Mouse (Mus musculus) liver, embryonic 15.5 days (tissue): ENCODE measurements around the gene Glipr1. TPM values are rescaled to one million over a fixed set of nuclear protein-coding genes. Genes with fewer than 3 reads are reported as not detected.
"Not testable (repeated sequence)": the region's sequence is repeated elsewhere in the genome, so short reads cannot be mapped to it uniquely, and the experiment has no call there.

Experiments
- ATAC-seq: fragments of 200-750 bp; cut with Nextera tagmentation; 2 replicates; pipeline ENCODE4 v1.8.0; 2017; ENCODE audit warnings: moderate number of reproducible peaks, mild to moderate bottlenecking, moderate library complexity; ENCODE audit not compliant: insufficient read depth
- H3K27ac ChIP-seq: fragments of 300-500 bp; sonication (generic); replicated peaks from 2 replicates; pipeline ENCODE4 v1.5.1; 2015; ENCODE audit warnings: mild to moderate bottlenecking, inconsistent platforms
- H3K27me3 ChIP-seq: fragments of 300-500 bp; sonication (generic); 2 replicates; pipeline ENCODE4 v1.6.1; 2015; ENCODE audit warnings: mild to moderate bottlenecking, inconsistent platforms
- H3K36me3 ChIP-seq: fragments of 300-500 bp; sonication (generic); replicated peaks from 2 replicates; pipeline ENCODE4 v1.6.1; 2015; ENCODE audit warnings: moderate library complexity, mild to moderate bottlenecking, inconsistent platforms
- H3K4me1 ChIP-seq: fragments of 300-500 bp; sonication (generic); replicated peaks from 2 replicates; pipeline ENCODE4 v1.6.1; 2015; ENCODE audit warnings: inconsistent platforms
- H3K4me2 ChIP-seq: fragments of 300-500 bp; sonication (generic); 2 replicates; pipeline ENCODE4 v1.6.1; 2015; ENCODE audit warnings: moderate library complexity, mild to moderate bottlenecking, inconsistent platforms
- H3K4me3 ChIP-seq: fragments of 300-500 bp; sonication (generic); replicated peaks from 2 replicates; pipeline ENCODE4 v1.5.1; 2015; ENCODE audit warnings: mild to moderate bottlenecking, inconsistent platforms
- H3K9ac ChIP-seq: fragments of 300-500 bp; sonication (generic); 2 replicates; pipeline ENCODE4 v1.6.1; 2015; ENCODE audit warnings: moderate library complexity, mild to moderate bottlenecking, inconsistent platforms
- H3K9me3 ChIP-seq: fragments of 300-500 bp; sonication (generic); replicated peaks from 2 replicates; pipeline ENCODE4 v1.6.1; 2016; ENCODE audit warnings: inconsistent platforms
- WGBS: fragments of 180-500 bp; shearing (Covaris S2); methylation state at CpG from one replicate; pipeline ENCODE4 v1.1.7; 2015; ENCODE audit warnings: mixed read lengths; ENCODE audit not compliant: insufficient replicate concordance; 5-methylcytosine and 5-hydroxymethylcytosine counted together
- polyA plus RNA-seq: library from polyadenylated mRNA; unstranded; fragments of >200 nt; fragmentation: Nextera tagmentation; extraction: Ambion mirVana; gene quantifications from 2 replicates; pipeline ENCODE4 v1.2.1, GENCODE M21; 2015

Glipr1 gene
- 9.8 and 10.7 TPM in 2 replicates for polyA plus RNA-seq

- H3K4me3 ChIP-seq = peak within 1 kb of the TSS; percentile 16; the same call in 1 of the 2 replicates
- no peaks in the 10 kb centered on the region for H3K9me3 ChIP-seq
- peak within 1 kb of the TSS; percentile 70 for H3K27ac ChIP-seq
- H3K4me1 ChIP-seq = peaks cover 28% of the 10 kb centered on the region
- peak; percentile 49 for ATAC-seq
- H3K9ac ChIP-seq = no peak within 1 kb of the TSS
- WGBS = 9% methylated on average over 9 of the region's 9 CpGs
- peak within 1 kb of the TSS; percentile 58 for H3K4me2 ChIP-seq
- H3K27me3 ChIP-seq = no peaks in the 10 kb centered on the region
- H3K36me3 ChIP-seq = no peaks in the 10 kb centered on the region
Observed at GRCm38 (mm10) chr10:112002544-112003215, at the start of gene Glipr1. TSS of gene Glipr1 (minus strand) at chr10:112002631.

DNA sequence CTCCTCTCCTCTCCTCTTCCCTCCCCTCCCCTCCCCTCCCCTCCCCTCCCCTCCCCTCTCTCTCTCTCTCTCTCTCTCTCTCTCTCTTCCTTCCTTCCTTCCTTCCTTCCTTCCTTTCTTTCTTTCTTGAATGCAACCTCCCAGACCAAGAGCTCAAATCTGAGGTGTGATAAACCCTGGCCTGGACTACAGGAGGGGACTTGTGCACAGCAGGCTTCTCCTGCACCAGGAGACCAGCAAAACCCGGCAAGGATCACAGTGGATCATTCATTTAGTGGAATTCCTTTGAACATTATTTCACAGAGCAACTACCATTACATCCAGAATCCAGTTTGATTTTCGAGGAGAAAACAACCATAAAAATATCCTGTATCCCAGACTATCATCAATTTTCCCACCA, 49.5 kb upstream of the Glipr1 start:
- 40% methylated on average over 2 of the region's 2 CpGs for WGBS
- ATAC-seq = not testable (repeated sequence)

GRCm38 (mm10) chr10:112051220-112051619, 48.8 kb upstream of the Glipr1 start:
- Histone ChIP-seq H3K27ac (no peak overlapping the region), H3K4me3 (no peak overlapping the region), H3K4me2 (no peak overlapping the region), H3K36me3 (no peaks in the 10 kb centered on the region), H3K27me3 (no peaks in the 10 kb centered on the region), H3K4me1 (no peaks in the 10 kb centered on the region), H3K9me3 (no peaks in the 10 kb centered on the region), H3K9ac (no peak overlapping the region)
- ATAC-seq = no peak

More for the DNA sequence above, 49.5 kb upstream of the Glipr1 start:
- not testable (repeated sequence) for H3K27me3 ChIP-seq, H3K4me3 ChIP-seq, H3K4me1 ChIP-seq, H3K9me3 ChIP-seq, H3K36me3 ChIP-seq, H3K4me2 ChIP-seq, H3K27ac ChIP-seq, H3K9ac ChIP-seq

GRCm38 (mm10) chr10:112044283-112044682, 41.9 kb upstream of the Glipr1 start:
- H3K36me3 ChIP-seq, H3K27ac ChIP-seq, H3K4me2 ChIP-seq, H3K4me3 ChIP-seq, H3K9me3 ChIP-seq, ATAC-seq, H3K4me1 ChIP-seq, H3K27me3 ChIP-seq, H3K9ac ChIP-seq: not testable (repeated sequence)
- WGBS = 60% methylated on average over 14 of the region's 14 CpGs

DNA sequence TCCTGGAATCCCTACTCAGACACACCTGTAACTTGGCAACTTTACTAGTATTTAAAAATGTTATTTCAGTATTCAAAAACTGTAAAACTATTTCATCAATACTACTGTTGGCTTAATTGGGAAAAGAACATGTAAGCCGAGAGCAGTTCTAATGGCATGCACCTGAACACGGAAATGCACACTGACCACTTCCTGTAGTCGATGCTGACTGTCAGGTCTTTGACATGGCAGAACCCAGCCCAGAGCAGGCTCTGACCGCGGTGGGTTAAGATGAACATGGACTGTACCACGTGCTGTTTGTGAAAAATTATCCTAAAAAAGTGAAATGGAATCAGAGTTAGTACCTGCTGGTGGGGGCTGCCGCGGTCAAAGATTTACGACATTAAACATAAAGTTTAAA, 41.1 kb upstream of the Glipr1 start:
- not testable (repeated sequence) for H3K4me3 ChIP-seq, ATAC-seq, H3K4me2 ChIP-seq, H3K27ac ChIP-seq, H3K36me3 ChIP-seq, H3K27me3 ChIP-seq, H3K4me1 ChIP-seq, H3K9ac ChIP-seq, H3K9me3 ChIP-seq
- 43% methylated on average over 9 of the region's 9 CpGs for WGBS

- H3K27ac ChIP-seq, H3K9ac ChIP-seq, H3K27me3 ChIP-seq, ATAC-seq, H3K36me3 ChIP-seq, H3K4me1 ChIP-seq, H3K4me3 ChIP-seq, H3K4me2 ChIP-seq, H3K9me3 ChIP-seq: not testable (repeated sequence)
- whole genome bisulfite sequencing = 61% methylated on average over 3 of the region's 3 CpGs
Observed at GRCm38 (mm10) chr10:112028689-112029088, 26.3 kb upstream of the Glipr1 start.

- no peak overlapping the region for H3K4me3 ChIP-seq
- no peaks in the 10 kb centered on the region for H3K27me3 ChIP-seq
- no peak for ATAC-seq
- no peaks in the 10 kb centered on the region for H3K4me1 ChIP-seq
- no peak overlapping the region for H3K27ac ChIP-seq
- no peaks in the 10 kb centered on the region for H3K9me3 ChIP-seq
- H3K9ac ChIP-seq = no peak overlapping the region
- no peaks in the 10 kb centered on the region for H3K36me3 ChIP-seq
- H3K4me2 ChIP-seq = no peak overlapping the region
- 47% methylated on average over 2 of the region's 2 CpGs for WGBS
Observed at GRCm38 (mm10) chr10:112023585-112023984, 21.2 kb upstream of the Glipr1 start.

DNA sequence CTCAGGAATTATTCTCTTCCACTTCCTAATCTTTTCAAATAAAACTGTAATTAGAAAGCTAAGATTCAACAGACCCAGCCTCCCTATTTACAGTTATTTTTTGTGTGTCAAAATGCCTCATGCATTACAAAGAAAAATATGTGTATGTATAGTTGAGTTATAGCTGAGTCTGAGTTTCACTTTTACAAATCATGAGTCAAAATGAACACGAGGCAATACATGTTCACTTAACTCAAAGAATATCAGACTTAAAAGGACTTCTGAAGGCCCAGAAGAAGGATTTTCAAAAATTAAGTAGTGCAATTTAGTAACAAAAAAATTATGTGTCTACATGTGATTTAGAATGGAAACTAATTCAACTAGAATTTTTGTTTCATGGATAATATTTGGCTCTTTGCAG, 7.1 kb upstream of the Glipr1 start:
- not testable (repeated sequence) for ATAC-seq, H3K4me2 ChIP-seq, H3K4me1 ChIP-seq, H3K27ac ChIP-seq, H3K4me3 ChIP-seq, H3K36me3 ChIP-seq, H3K9me3 ChIP-seq, H3K9ac ChIP-seq, H3K27me3 ChIP-seq
- WGBS = 45% methylated on average over 1 of the region's 1 CpGs

GRCm38 (mm10) chr10:112001756-112002520, 493 bp downstream of the Glipr1 start:
- no peak overlapping the region for H3K9ac ChIP-seq
- peaks cover 31% of the 10 kb centered on the region for H3K4me1 ChIP-seq
- peak overlapping the region; percentile 58 for H3K4me2 ChIP-seq
- peak overlapping the region; percentile 16; the same call in 1 of the 2 replicates for H3K4me3 ChIP-seq
- peak overlapping the region; percentile 70 for H3K27ac ChIP-seq
- WGBS = 25% methylated on average over 9 of the region's 9 CpGs
- no peaks in the 10 kb centered on the region for H3K36me3 ChIP-seq
- ATAC-seq = 0 out of 2 replicates have a peak, but pooled peaks have one; percentile 32
- no peaks in the 10 kb centered on the region for H3K27me3 ChIP-seq
- no peaks in the 10 kb centered on the region for H3K9me3 ChIP-seq

DNA sequence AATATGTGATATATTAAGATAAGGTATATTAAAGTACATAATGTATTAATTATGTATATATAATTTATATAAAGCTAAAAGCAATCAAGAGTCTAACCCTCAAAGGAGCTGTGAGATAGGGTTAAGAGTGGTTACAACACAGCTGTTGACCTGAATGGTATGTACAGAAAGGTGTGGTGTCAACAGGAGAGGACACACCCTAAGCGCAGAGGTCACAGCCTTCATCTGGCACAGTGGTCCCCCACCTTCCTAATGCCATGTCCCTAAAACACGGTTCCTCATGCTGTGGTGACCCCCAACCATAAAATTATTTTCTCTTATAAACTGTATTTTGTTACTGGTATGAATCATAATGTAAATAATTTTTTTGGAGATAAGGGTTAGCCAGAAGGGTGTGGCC, 1.1 kb downstream of the Glipr1 start:
- Histone ChIP-seq H3K9me3 (no peaks in the 10 kb centered on the region), H3K27ac (peak overlapping the region; percentile 70), H3K9ac (no peak overlapping the region), H3K4me3 (no peak overlapping the region), H3K36me3 (no peaks in the 10 kb centered on the region), H3K27me3 (no peaks in the 10 kb centered on the region), H3K4me2 (peak overlapping the region; percentile 58), H3K4me1 (peaks cover 31% of the 10 kb centered on the region)
- ATAC-seq = no peak
- 50% methylated on average over 2 of the region's 2 CpGs for WGBS

DNA sequence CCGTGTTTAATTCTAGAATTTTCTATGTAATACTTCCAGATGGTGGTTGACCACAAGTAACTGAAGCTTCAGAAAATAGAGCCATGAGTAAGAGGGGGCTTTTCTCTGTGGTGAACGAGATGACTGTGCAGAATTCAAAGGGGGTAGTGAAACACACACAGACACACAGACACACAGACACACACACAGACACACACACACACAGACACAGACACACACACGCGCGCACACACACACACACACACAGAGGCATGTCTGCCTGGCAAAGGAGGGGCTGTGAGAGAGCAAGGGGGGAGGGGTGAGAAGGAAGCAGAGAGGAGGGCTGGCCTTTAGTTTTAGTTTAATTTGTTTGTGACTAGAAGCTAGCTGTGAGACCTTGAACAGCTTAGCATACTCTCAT, 1.9 kb downstream of the Glipr1 start:
- Histone ChIP-seq H3K9me3 (no peaks in the 10 kb centered on the region), H3K27me3 (no peaks in the 10 kb centered on the region), H3K4me1 (peaks cover 31% of the 10 kb centered on the region), H3K4me3 (no peak overlapping the region), H3K4me2 (no peak overlapping the region), H3K36me3 (no peaks in the 10 kb centered on the region), H3K27ac (no peak overlapping the region), H3K9ac (no peak overlapping the region)
- 24% methylated on average over 5 of the region's 5 CpGs for WGBS
- peak; percentile 6; the same call in 1 of the 2 replicates for ATAC-seq
